Mouse (Mus musculus) limb, embryonic 13.5 days (tissue): ENCODE data around the gene Mdm2. TPM values are rescaled to one million over a fixed set of nuclear protein-coding genes. Genes with fewer than 3 reads are reported as not detected.

Source experiments
- ATAC-seq: fragments of 200-750 bp; cut with Nextera tagmentation; 2 replicates; pipeline ENCODE4 v1.8.0; 2017; ENCODE audit warnings: low read depth, moderate number of reproducible peaks, moderate TSS enrichment; ENCODE audit not compliant: low FRiP score
- H3K27ac ChIP-seq: fragments of 300-500 bp; sonication (generic); 2 replicates; pipeline ENCODE4 v1.5.1; 2015; ENCODE audit warnings: inconsistent platforms, mild to moderate bottlenecking, moderate library complexity
- H3K27me3 ChIP-seq: fragments of 300-500 bp; sonication (generic); 2 replicates; pipeline ENCODE4 v1.6.1; 2015; ENCODE audit warnings: mild to moderate bottlenecking, inconsistent platforms
- H3K36me3 ChIP-seq: fragments of 300-500 bp; sonication (generic); 2 replicates; pipeline ENCODE4 v1.6.1; 2015; ENCODE audit warnings: inconsistent platforms, mild to moderate bottlenecking, moderate library complexity
- H3K4me1 ChIP-seq: fragments of 300-500 bp; sonication (generic); 2 replicates; pipeline ENCODE4 v1.6.1; 2015; ENCODE audit warnings: inconsistent platforms
- H3K4me2 ChIP-seq: fragments of 300-500 bp; sonication (generic); replicated peaks from 2 replicates; pipeline ENCODE4 v1.6.1; 2015; ENCODE audit warnings: inconsistent platforms, mild to moderate bottlenecking, moderate library complexity
- H3K4me3 ChIP-seq: fragments of 300-500 bp; sonication (generic); 2 replicates; pipeline ENCODE4 v1.5.1; 2015; ENCODE audit warnings: moderate library complexity, mild to moderate bottlenecking, inconsistent platforms
- H3K9ac ChIP-seq: fragments of 300-500 bp; sonication (generic); 2 replicates; pipeline ENCODE4 v1.6.1; 2015; ENCODE audit warnings: mild to moderate bottlenecking, inconsistent platforms
- H3K9me3 ChIP-seq: fragments of 300-500 bp; sonication (generic); 2 replicates; pipeline ENCODE4 v1.6.1; 2016; ENCODE audit warnings: inconsistent platforms
- WGBS: fragments of 180-500 bp; shearing (Covaris S2); methylation state at CpG from one replicate; pipeline ENCODE4 v1.1.7; 2015; 5-methylcytosine and 5-hydroxymethylcytosine counted together
- polyA plus RNA-seq: library from polyadenylated mRNA; unstranded; fragments of >200 nt; fragmentation: Nextera tagmentation; extraction: Ambion mirVana; gene quantifications from 2 replicates; pipeline ENCODE4 v1.2.1, GENCODE M21; 2015

The Mdm2 gene
- polyA plus RNA-seq, 1 experiment from 2014 or later, result 49.5 TPM

GRCm38 (mm10) chr10:117697561-117698115 is 12.9 kb downstream of the Mdm2 start:
- Histone ChIP-seq H3K4me1 (no peaks in the 10 kb centered on the region), H3K36me3 (peaks cover 92% of the 10 kb centered on the region), H3K9ac (no peak overlapping the region), H3K9me3 (no peaks in the 10 kb centered on the region), H3K27ac (no peak overlapping the region), H3K4me3 (no peak overlapping the region), H3K27me3 (no peaks in the 10 kb centered on the region), H3K4me2 (no peak overlapping the region)
- ATAC-seq, result no peak
- 97% methylated on average over 3 of the region's 3 CpGs for WGBS

DNA sequence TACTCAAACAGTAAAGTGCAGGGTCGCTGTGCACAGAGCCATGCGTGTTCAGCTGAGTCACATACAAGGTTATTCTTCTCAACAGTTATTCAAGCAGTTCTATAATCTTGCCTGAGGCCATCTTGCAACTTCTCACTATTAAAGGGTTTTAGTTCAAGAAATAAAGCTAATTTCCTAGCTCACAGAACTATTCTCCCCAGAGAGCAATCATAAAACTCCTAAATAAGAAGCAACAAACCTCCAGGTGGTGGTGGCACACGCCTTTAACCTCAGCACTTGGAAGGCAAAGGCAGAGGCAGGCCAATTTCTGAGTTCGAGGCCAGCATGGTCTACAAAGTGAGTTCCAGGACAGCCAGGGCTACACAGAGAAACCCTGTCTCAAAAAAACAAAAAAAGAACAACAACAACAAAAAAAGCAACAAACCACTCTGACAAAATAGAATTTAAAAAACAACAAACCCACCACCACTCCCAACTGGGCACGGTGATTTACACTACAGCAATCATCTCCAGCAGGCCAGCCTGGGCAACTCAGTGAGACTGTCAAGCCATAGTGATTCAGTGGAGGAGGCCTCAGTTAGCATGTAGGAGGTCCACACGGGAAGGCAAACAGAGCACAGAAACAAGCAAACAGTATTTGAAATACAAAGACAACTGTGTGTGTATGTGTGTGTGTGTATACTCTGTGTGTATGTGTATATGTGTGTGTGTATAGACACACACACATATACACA is 13.6 kb downstream of the Mdm2 start:
- H3K4me2 ChIP-seq, result no peak overlapping the region
- no peaks in the 10 kb centered on the region for H3K9me3 ChIP-seq
- H3K27me3 ChIP-seq, result no peaks in the 10 kb centered on the region
- 84% methylated on average over 6 of the region's 6 CpGs for WGBS
- H3K4me1 ChIP-seq, result no peaks in the 10 kb centered on the region
- H3K4me3 ChIP-seq, result no peak overlapping the region
- peaks cover 94% of the 10 kb centered on the region for H3K36me3 ChIP-seq
- no peak for ATAC-seq
- no peak overlapping the region for H3K9ac ChIP-seq
- H3K27ac ChIP-seq, result no peak overlapping the region

- 89% methylated on average over 8 of the region's 8 CpGs for WGBS
- Histone ChIP-seq H3K9me3 (no peaks in the 10 kb centered on the region), H3K4me2 (no peak overlapping the region), H3K4me1 (no peaks in the 10 kb centered on the region), H3K36me3 (peaks cover 94% of the 10 kb centered on the region), H3K9ac (no peak overlapping the region), H3K27me3 (no peaks in the 10 kb centered on the region), H3K27ac (no peak overlapping the region), H3K4me3 (no peak overlapping the region)
- ATAC-seq, result no peak
Observed at GRCm38 (mm10) chr10:117696021-117696826, 14.3 kb downstream of the Mdm2 start.

- no peaks in the 10 kb centered on the region for H3K4me1 ChIP-seq
- H3K9ac ChIP-seq, result no peak overlapping the region
- H3K27ac ChIP-seq, result no peak overlapping the region
- no peak overlapping the region for H3K4me2 ChIP-seq
- H3K27me3 ChIP-seq, result no peaks in the 10 kb centered on the region
- H3K9me3 ChIP-seq, result no peaks in the 10 kb centered on the region
- 94% methylated on average over 4 of the region's 4 CpGs for WGBS
- H3K4me3 ChIP-seq, result no peak overlapping the region
- no peak for ATAC-seq
- H3K36me3 ChIP-seq, result peaks cover 94% of the 10 kb centered on the region
Observed at GRCm38 (mm10) chr10:117695605-117696004, 15.0 kb downstream of the Mdm2 start.

DNA sequence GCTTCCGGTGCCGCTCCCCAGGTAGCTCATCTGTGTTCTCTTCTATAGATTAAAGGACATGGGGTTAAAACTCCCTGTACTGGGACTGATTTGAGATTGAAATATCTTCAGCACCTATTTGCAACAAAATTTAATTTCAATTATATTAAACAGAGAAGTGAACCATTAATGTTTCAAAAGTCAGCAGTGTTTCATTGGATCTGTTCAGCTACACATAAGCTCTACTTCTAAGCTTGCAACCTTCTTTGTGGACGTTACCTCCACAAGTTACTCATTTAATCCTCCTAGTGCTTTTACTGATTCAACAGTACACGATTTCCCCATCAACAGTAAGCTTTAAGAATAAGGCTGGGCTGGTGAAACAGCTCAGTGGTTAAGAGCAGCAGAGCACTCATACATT is 15.5 kb downstream of the Mdm2 start:
- Histone ChIP-seq H3K36me3 (peaks cover 94% of the 10 kb centered on the region), H3K4me3 (no peak overlapping the region), H3K27ac (no peak overlapping the region), H3K27me3 (no peaks in the 10 kb centered on the region), H3K9me3 (no peaks in the 10 kb centered on the region), H3K4me1 (no peaks in the 10 kb centered on the region), H3K9ac (no peak overlapping the region), H3K4me2 (no peak overlapping the region)
- no peak for ATAC-seq
- WGBS, result 95% methylated on average over 4 of the region's 4 CpGs

- Histone ChIP-seq H3K36me3 (peaks cover 92% of the 10 kb centered on the region), H3K27ac (no peak overlapping the region), H3K27me3 (no peaks in the 10 kb centered on the region), H3K9me3 (no peaks in the 10 kb centered on the region), H3K4me3 (no peak overlapping the region), H3K4me1 (no peaks in the 10 kb centered on the region), H3K9ac (no peak overlapping the region), H3K4me2 (no peak overlapping the region)
- 96% methylated on average over 6 of the region's 6 CpGs for WGBS
- no peak for ATAC-seq
Observed at GRCm38 (mm10) chr10:117694255-117694953, 16.2 kb downstream of the Mdm2 start.

- no peak for ATAC-seq
- Histone ChIP-seq H3K36me3 (peaks cover 90% of the 10 kb centered on the region), H3K27ac (no peak overlapping the region), H3K9me3 (no peaks in the 10 kb centered on the region), H3K9ac (no peak overlapping the region), H3K27me3 (no peaks in the 10 kb centered on the region), H3K4me1 (no peaks in the 10 kb centered on the region), H3K4me2 (no peak overlapping the region), H3K4me3 (no peak overlapping the region)
- 92% methylated on average over 5 of the region's 5 CpGs for WGBS
Observed at GRCm38 (mm10) chr10:117692953-117693352, 17.6 kb downstream of the Mdm2 start.

DNA sequence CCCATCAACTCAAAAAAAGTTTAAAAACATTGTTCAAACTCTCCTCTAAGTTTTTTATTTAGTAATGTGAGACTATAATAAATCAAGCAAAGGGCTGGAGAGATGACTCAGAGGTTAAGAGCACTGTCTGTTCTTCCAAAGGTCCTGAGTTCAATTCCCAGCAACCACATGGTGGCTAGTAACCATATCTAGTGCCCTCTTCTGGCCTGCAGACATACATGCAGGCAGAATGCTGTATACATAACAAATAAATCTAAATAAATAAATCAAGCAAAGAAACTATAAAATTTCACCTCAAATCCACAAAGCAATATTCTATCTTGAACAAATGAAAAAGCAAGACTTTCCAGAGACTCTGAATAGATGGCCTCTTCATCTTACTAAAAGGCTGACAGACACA is 18.4 kb downstream of the Mdm2 start:
- no peak overlapping the region for H3K27ac ChIP-seq
- no peaks in the 10 kb centered on the region for H3K27me3 ChIP-seq
- H3K4me2 ChIP-seq, result no peak overlapping the region
- no peak overlapping the region for H3K4me3 ChIP-seq
- H3K36me3 ChIP-seq, result peaks cover 86% of the 10 kb centered on the region
- no peaks in the 10 kb centered on the region for H3K9me3 ChIP-seq
- ATAC-seq, result no peak
- no peaks in the 10 kb centered on the region for H3K4me1 ChIP-seq
- H3K9ac ChIP-seq, result no peak overlapping the region

DNA sequence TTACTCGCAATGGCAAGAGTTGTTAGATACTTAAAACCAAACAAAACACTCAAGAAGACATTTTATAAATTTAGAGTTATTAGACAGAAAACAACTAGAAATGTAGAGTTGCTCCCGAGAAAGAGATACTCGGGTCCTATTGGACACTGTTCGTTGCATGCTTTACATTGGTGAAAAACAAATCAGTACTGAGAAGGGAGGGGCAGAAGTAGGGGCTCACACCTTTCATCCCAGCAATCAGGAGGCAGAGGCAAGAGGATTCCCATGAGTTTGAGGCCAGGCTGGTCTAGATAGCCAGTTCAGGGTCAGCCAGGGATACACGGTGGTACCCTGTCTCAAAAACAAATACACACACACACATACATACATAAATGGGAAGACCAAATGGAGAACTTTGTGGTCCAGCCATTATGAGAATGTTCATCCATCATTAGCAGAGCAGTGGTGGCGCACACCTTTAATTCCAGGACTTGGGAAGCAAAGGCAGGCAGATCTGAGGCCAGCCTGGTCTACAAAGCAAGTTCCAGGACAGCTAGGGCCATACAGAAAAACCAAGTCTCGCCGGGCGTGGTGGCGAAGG is 19.1 kb downstream of the Mdm2 start:
- no peak for ATAC-seq
- H3K4me3 ChIP-seq, result no peak overlapping the region
- no peak overlapping the region for H3K4me2 ChIP-seq
- WGBS, result 97% methylated on average over 10 of the region's 10 CpGs
- H3K27me3 ChIP-seq, result no peaks in the 10 kb centered on the region
- H3K36me3 ChIP-seq, result peaks cover 79% of the 10 kb centered on the region
- H3K4me1 ChIP-seq, result no peaks in the 10 kb centered on the region
- no peak overlapping the region for H3K9ac ChIP-seq
- no peaks in the 10 kb centered on the region for H3K9me3 ChIP-seq
- no peak overlapping the region for H3K27ac ChIP-seq

DNA sequence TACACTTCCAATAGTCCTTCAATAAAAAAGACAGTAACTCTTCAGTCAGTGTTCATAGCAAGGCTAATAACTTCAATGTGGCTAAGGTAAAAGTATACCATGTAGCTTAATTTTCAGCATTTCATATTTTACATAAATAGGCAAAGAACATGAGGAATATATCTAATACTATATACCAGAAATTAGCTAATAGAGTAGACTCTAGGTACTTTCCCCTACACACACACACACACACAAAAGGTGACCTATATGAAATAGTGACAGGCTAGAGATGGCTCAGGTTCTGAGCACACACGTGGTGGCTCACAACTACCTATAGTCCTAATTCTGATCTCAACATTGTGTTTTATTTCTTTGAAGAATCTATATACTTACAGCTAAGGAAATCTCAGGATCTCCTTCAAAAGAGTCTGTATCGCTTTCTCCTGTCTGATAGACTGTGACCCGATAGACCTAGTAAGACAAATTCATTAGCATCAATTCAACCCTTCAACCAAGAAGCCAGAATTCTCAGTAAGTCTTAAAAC is 19.7 kb downstream of the Mdm2 start:
- ATAC-seq, result no peak
- no peak overlapping the region for H3K9ac ChIP-seq
- H3K4me2 ChIP-seq, result no peak overlapping the region
- no peak overlapping the region; the same call in 1 of the 2 replicates for H3K27ac ChIP-seq
- peaks cover 73% of the 10 kb centered on the region for H3K36me3 ChIP-seq
- no peaks in the 10 kb centered on the region for H3K27me3 ChIP-seq
- H3K4me3 ChIP-seq, result no peak overlapping the region
- H3K4me1 ChIP-seq, result no peaks in the 10 kb centered on the region
- 97% methylated on average over 3 of the region's 3 CpGs for WGBS
- H3K9me3 ChIP-seq, result no peaks in the 10 kb centered on the region

DNA sequence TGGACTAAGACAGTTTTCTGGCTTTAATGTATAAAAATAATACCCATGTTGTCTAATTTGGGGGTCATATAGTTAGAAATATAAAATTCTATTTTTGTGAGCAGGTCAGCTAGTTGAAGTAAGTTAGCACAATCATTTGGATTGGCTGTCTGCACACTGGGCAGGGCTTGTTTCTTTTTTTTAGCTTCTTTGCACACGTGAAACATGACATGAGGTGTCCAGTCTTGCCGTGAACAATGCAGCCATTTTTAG is 20.5 kb downstream of the Mdm2 start:
- Histone ChIP-seq H3K27me3 (no peaks in the 10 kb centered on the region), H3K27ac (no peak overlapping the region), H3K4me3 (no peak overlapping the region), H3K9me3 (no peaks in the 10 kb centered on the region), H3K36me3 (peaks cover 65% of the 10 kb centered on the region), H3K4me2 (no peak overlapping the region), H3K9ac (no peak overlapping the region), H3K4me1 (no peaks in the 10 kb centered on the region)
- WGBS, result 85% methylated on average over 2 of the region's 2 CpGs
- ATAC-seq, result no peak
